Mouse (Mus musculus): ENCODE data around the gene Sema4f.

- TF ChIP-seq GATA1 (IDR thresholded peaks at IDR 0.05; ENCODE audit: borderline replicate concordance, low read length) (no peak), FLI1 (IDR thresholded peaks at IDR 0.05; ENCODE audit: low read length) (no peak)
Measured at GRCm38 (mm10) chr6:82927617-82928016, 12.0 kb downstream of the Sema4f start.

Data from megakaryocyte, embryonic 14.5 days (primary cell).